Mouse (Mus musculus) MEL (cell line): ENCODE results near the gene Sec24a. TPM values are rescaled to one million over a fixed set of nuclear protein-coding genes. Genes with fewer than 3 reads are reported as not detected.
A peak's percentile ranks its signal among the peaks of the same experiment; 100 is the strongest.

Experiments used
- DNase-seq: peaks from one replicate; pipeline ENCODE4 v3.0.0; 2011; ENCODE audit warnings: low read depth, low spot score
- H3K27ac ChIP-seq: 2 replicates; pipeline ENCODE4 v1.5.1; 2012; ENCODE audit warnings: low read depth, mild to moderate bottlenecking, control low read depth, low read length, moderate library complexity; ENCODE audit not compliant: control insufficient read depth
- H3K27me3 ChIP-seq, 2 experiments: fragments of 150-350 bp in 1 of 2; sonication (generic) in 1 of 2; 2 replicates each; pipeline ENCODE4 v1.6.1; 2012; ENCODE audit warnings: low read length in 2 of 2, mild to moderate bottlenecking in 2 of 2, improper control_type of control experiment in 1 of 2, moderate library complexity in 1 of 2; ENCODE audit not compliant: insufficient read depth in 2 of 2, control insufficient read depth in 1 of 2
- H3K36me3 ChIP-seq, 2 experiments: 2 replicates each; pipeline ENCODE4 v1.6.1; 2012 to 2014; ENCODE audit warnings: low read length in 2 of 2, improper control_type of control experiment in 1 of 2, inconsistent platforms in 1 of 2, mild to moderate bottlenecking in 1 of 2; ENCODE audit not compliant: insufficient read depth in 2 of 2, control insufficient read depth in 1 of 2
- H3K4me1 ChIP-seq, 2 experiments: fragments of 150-350 bp in 1 of 2; sonication (generic) in 1 of 2; 2 replicates each; pipeline ENCODE4 v1.6.1; 2012; ENCODE audit warnings: low read length in 2 of 2, improper control_type of control experiment in 1 of 2, mild to moderate bottlenecking in 1 of 2; ENCODE audit not compliant: insufficient read depth in 2 of 2, control insufficient read depth in 1 of 2
- H3K4me3 ChIP-seq, 2 experiments: fragments of 150-350 bp in 1 of 2; sonication (generic) in 1 of 2; 2 replicates each; pipeline ENCODE4 v1.5.1; 2012; ENCODE audit warnings: low read depth in 2 of 2, low read length in 2 of 2, mild to moderate bottlenecking in 2 of 2, moderate library complexity in 2 of 2, control low read depth in 1 of 2, improper control_type of control experiment in 1 of 2; ENCODE audit not compliant: control insufficient read depth in 1 of 2, insufficient read depth in 1 of 2
- H3K79me2 ChIP-seq: 2 replicates; pipeline ENCODE4 v1.6.1; 2012; ENCODE audit warnings: mild to moderate bottlenecking, low read length, moderate library complexity; ENCODE audit not compliant: control insufficient read depth, poor library complexity, insufficient read depth
- H3K9ac ChIP-seq: 2 replicates; pipeline ENCODE4 v1.6.1; 2012; ENCODE audit warnings: low read depth, mild to moderate bottlenecking, control low read depth, low read length, moderate library complexity; ENCODE audit not compliant: control insufficient read depth, poor library complexity, severe bottlenecking
- H3K9me3 ChIP-seq: fragments of 150-350 bp; sonication (generic); replicated peaks from 2 replicates; pipeline ENCODE4 v1.6.1; 2012; ENCODE audit warnings: mild to moderate bottlenecking, low read length, improper control_type of control experiment, moderate library complexity; ENCODE audit not compliant: insufficient read depth
- BHLHE40 ChIP-seq: IDR thresholded peaks from 2 replicates; pipeline ENCODE4 v1.6.1; 2012; ENCODE audit warnings: low read depth, mild to moderate bottlenecking, inconsistent platforms, low read length, improper control_type of control experiment, borderline replicate concordance
- CTCF ChIP-seq, 3 experiments: IDR thresholded peaks in 2 of 3; conservative IDR thresholded peaks in 1 of 3; 2 replicates each; pipeline ENCODE4 v1.5.1; 2011 to 2012; ENCODE audit warnings: low read length in 3 of 3, low read depth in 2 of 3, mild to moderate bottlenecking in 2 of 3, improper control_type of control experiment in 1 of 3, inconsistent platforms in 1 of 3, mixed read lengths in 1 of 3, moderate library complexity in 1 of 3; ENCODE audit not compliant: control insufficient read depth in 1 of 3, insufficient read depth in 1 of 3, poor library complexity in 1 of 3, severe bottlenecking in 1 of 3
- EP300 ChIP-seq, 2 experiments: IDR thresholded peaks; 2 replicates each; pipeline ENCODE4 v1.6.1; 2011; ENCODE audit warnings: improper control_type of control experiment in 2 of 2, low read length in 2 of 2, low read depth in 1 of 2, mild to moderate bottlenecking in 1 of 2
- ETS1 ChIP-seq: IDR thresholded peaks from 2 replicates; pipeline ENCODE4 v1.6.1; 2012; ENCODE audit warnings: low read depth, mild to moderate bottlenecking, inconsistent platforms, low read length, improper control_type of control experiment, moderate library complexity
- GATA1 ChIP-seq: IDR thresholded peaks from 2 replicates; pipeline ENCODE4 v1.6.1; 2011; ENCODE audit warnings: low read depth, low read length, improper control_type of control experiment
- HCFC1 ChIP-seq: IDR thresholded peaks from 2 replicates; pipeline ENCODE4 v1.6.1; 2012; ENCODE audit warnings: low read depth, mild to moderate bottlenecking, inconsistent platforms, low read length, improper control_type of control experiment, moderate library complexity
- JUND ChIP-seq: IDR thresholded peaks from 2 replicates; pipeline ENCODE4 v1.6.1; 2011; ENCODE audit warnings: low read depth, mild to moderate bottlenecking, improper control_type of control experiment, low read length
- MAX ChIP-seq: IDR thresholded peaks from 2 replicates; pipeline ENCODE4 v1.6.1; 2011; ENCODE audit warnings: low read length, improper control_type of control experiment
- MEF2A ChIP-seq: IDR thresholded peaks from 2 replicates; pipeline ENCODE4 v1.6.1; 2014; ENCODE audit warnings: low read depth, mild to moderate bottlenecking, inconsistent platforms, low read length, improper control_type of control experiment; ENCODE audit not compliant: poor library complexity, insufficient replicate concordance, severe bottlenecking; ENCODE audit errors: extremely low read depth
- MXI1 ChIP-seq: IDR thresholded peaks from 2 replicates; pipeline ENCODE4 v1.6.1; 2011; ENCODE audit warnings: mild to moderate bottlenecking, low read depth, low read length, improper control_type of control experiment
- MYB ChIP-seq: IDR thresholded peaks from 2 replicates; pipeline ENCODE4 v1.6.1; 2011; ENCODE audit warnings: mild to moderate bottlenecking, low read depth, low read length, improper control_type of control experiment
- NELFE ChIP-seq: IDR thresholded peaks from 2 replicates; pipeline ENCODE4 v1.6.1; 2011; ENCODE audit warnings: low read depth, low read length, improper control_type of control experiment
- POLR2AphosphoS2 ChIP-seq: IDR thresholded peaks from 2 replicates; pipeline ENCODE4 v1.6.1; 2011; ENCODE audit warnings: low read length, improper control_type of control experiment
- RAD21 ChIP-seq: IDR thresholded peaks from 2 replicates; pipeline ENCODE4 v1.6.1; 2011; ENCODE audit warnings: mild to moderate bottlenecking, low read depth, low read length, improper control_type of control experiment
- SMC3 ChIP-seq: IDR thresholded peaks from 2 replicates; pipeline ENCODE4 v1.6.1; 2011; ENCODE audit warnings: low read depth, low read length, improper control_type of control experiment
- TAL1 ChIP-seq: IDR thresholded peaks from 2 replicates; pipeline ENCODE4 v1.6.1; 2012; ENCODE audit warnings: mild to moderate bottlenecking, inconsistent platforms, low read length, moderate library complexity, mixed read lengths
- UBTF ChIP-seq: IDR thresholded peaks from 2 replicates; pipeline ENCODE4 v1.6.1; 2012; ENCODE audit warnings: low read depth, mild to moderate bottlenecking, inconsistent platforms, low read length, improper control_type of control experiment, moderate library complexity, borderline replicate concordance; ENCODE audit not compliant: insufficient read depth
- USF1 ChIP-seq: IDR thresholded peaks from 2 replicates; pipeline ENCODE4 v1.6.1; 2014; ENCODE audit warnings: low read depth, mild to moderate bottlenecking, inconsistent platforms, low read length, improper control_type of control experiment, moderate library complexity
- ZC3H11A ChIP-seq: IDR thresholded peaks from 2 replicates; pipeline ENCODE4 v1.6.1; 2012; ENCODE audit warnings: low read depth, mild to moderate bottlenecking, inconsistent platforms, low read length, improper control_type of control experiment
- polyA plus RNA-seq, 2 experiments: library from polyadenylated mRNA; stranded (reverse) in 1 of 2; unstranded in 1 of 2; fragments of >175 nt in 1 of 2; fragments of >200 nt in 1 of 2; gene quantifications; 2 replicates each; pipeline versions ENCODE4 v1.2.1 to v1.2.4; 2012; ENCODE audit warnings: low replicate concordance in 2 of 2, low read depth in 1 of 2; ENCODE audit not compliant: insufficient read length in 2 of 2, insufficient read depth in 1 of 2, missing spikeins in 1 of 2
- total RNA-seq: library from RNA; depleted of rRNA; stranded (reverse); fragments of 300-350 nt; gene quantifications from 2 replicates; pipeline ENCODE4 v1.2.3, GENCODE M21; 2012

Sec24a gene
- total and polyA plus RNA-seq, 3 experiments = 5.3 to 38.2 (median 14.1) TPM

GRCm38 (mm10) chr11:51707080-51707479 is 56.4 kb downstream of the Sec24a start:
- Histone ChIP-seq H3K4me1 (no peaks in the 10 kb centered on the region), H3K9ac (no peak overlapping the region), H3K9me3 (no peaks in the 10 kb centered on the region), H3K79me2 (no peaks in the 10 kb centered on the region), H3K27me3 (no peaks in the 10 kb centered on the region), H3K27ac (no peak overlapping the region), H3K36me3 (peaks cover 0 to 31% of the 10 kb centered on the region in 2 experiments; a peak in 2 of 4 replicates), H3K4me3 (no peak overlapping the region)
- no peak for DNase-seq
- no peak for TF ChIP-seq HCFC1
- no peak for TF ChIP-seq EP300 (IDR thresholded peaks at IDR 0.05; ENCODE audit: low read depth in 1 of 2, low read length in 2 of 2)
- TF ChIP-seq GATA1 = no peak
- no peak for TF ChIP-seq SMC3

- H3K4me3 ChIP-seq = no peak overlapping the region
- DNase-seq = peak; percentile 35
- H3K27ac ChIP-seq = no peak overlapping the region
- no peaks in the 10 kb centered on the region for H3K9me3 ChIP-seq
- no peaks in the 10 kb centered on the region for H3K79me2 ChIP-seq
- no peaks in the 10 kb centered on the region for H3K4me1 ChIP-seq
- H3K9ac ChIP-seq = no peak overlapping the region
- H3K36me3 ChIP-seq = peaks cover 0 to 32% of the 10 kb centered on the region in 2 experiments; a peak in 2 of 4 replicates
- TF ChIP-seq ZC3H11A = no peak
- TF ChIP-seq JUND = no peak
- no peak for TF ChIP-seq HCFC1
- H3K27me3 ChIP-seq = no peaks in the 10 kb centered on the region
These were observed 57.0 kb downstream of the Sec24a start for GRCm38 (mm10) chr11:51706451-51706850.

- peaks cover 0 to 26% of the 10 kb centered on the region in 2 experiments; a peak in 2 of 4 replicates for H3K36me3 ChIP-seq
- H3K9me3 ChIP-seq = no peaks in the 10 kb centered on the region
- DNase-seq = peak; percentile 81
- H3K27me3 ChIP-seq = no peaks in the 10 kb centered on the region
- TF ChIP-seq SMC3 (no peak), CTCF (IDR thresholded peaks at IDR 0.05 in 2 of 3, conservative IDR thresholded peaks at IDR 0.05 in 1 of 3; ENCODE audit: control insufficient read depth in 1 of 3, insufficient read depth in 1 of 3, low read depth in 2 of 3, low read length in 3 of 3, poor library complexity in 1 of 3, severe bottlenecking in 1 of 3) (peak; percentile 62 to 66 (median 64))
- TF ChIP-seq, all 39 proteins: peak for 1
- H3K4me1 ChIP-seq = no peaks in the 10 kb centered on the region
- H3K79me2 ChIP-seq = no peaks in the 10 kb centered on the region
- no peak overlapping the region for H3K27ac ChIP-seq
- H3K4me3 ChIP-seq = no peak overlapping the region
- no peak overlapping the region for H3K9ac ChIP-seq
These were observed 59.9 kb downstream of the Sec24a start for GRCm38 (mm10) chr11:51703379-51703998.

GRCm38 (mm10) chr11:51702831-51703230 is 60.6 kb downstream of the Sec24a start:
- TF ChIP-seq TAL1 = no peak
- no peak for TF ChIP-seq USF1
- TF ChIP-seq MYB = no peak
- no peak for TF ChIP-seq MEF2A
- TF ChIP-seq EP300 (IDR thresholded peaks at IDR 0.05; ENCODE audit: low read depth in 1 of 2, low read length in 2 of 2) = no peak
- no peak for TF ChIP-seq POLR2AphosphoS2
- no peak for TF ChIP-seq ETS1
- no peak for TF ChIP-seq RAD21
- no peak for TF ChIP-seq UBTF
- no peak for TF ChIP-seq BHLHE40
- TF ChIP-seq MXI1 = no peak
- TF ChIP-seq NELFE = no peak
- no peak for TF ChIP-seq MAX
- no peak overlapping the region for H3K27ac ChIP-seq
- H3K79me2 ChIP-seq = no peaks in the 10 kb centered on the region
- H3K4me1 ChIP-seq = no peaks in the 10 kb centered on the region
- no peaks in the 10 kb centered on the region for H3K9me3 ChIP-seq
- no peak for DNase-seq
- H3K36me3 ChIP-seq = peaks cover 0 to 31% of the 10 kb centered on the region in 2 experiments; a peak in 2 of 4 replicates
- no peak overlapping the region for H3K9ac ChIP-seq
- H3K4me3 ChIP-seq = no peak overlapping the region
- H3K27me3 ChIP-seq = no peaks in the 10 kb centered on the region
